Mouse (Mus musculus) CH12.LX (cell line): ENCODE measurements around the gene Capn3. TPM values are rescaled to one million over a fixed set of nuclear protein-coding genes. Genes with fewer than 3 reads are reported as not detected.

Experiments
- DNase-seq: peaks from one replicate; pipeline ENCODE4 v3.0.0-alpha.2; 2013; ENCODE audit errors: extremely low read depth
- H3K27ac ChIP-seq: 2 replicates; pipeline ENCODE4 v1.5.1; 2012; ENCODE audit warnings: low read depth, mild to moderate bottlenecking, control low read depth, moderate library complexity; ENCODE audit not compliant: insufficient read depth
- H3K27me3 ChIP-seq: replicated peaks from 2 replicates; pipeline ENCODE3; 2012; ENCODE audit warnings: inconsistent platforms
- H3K36me3 ChIP-seq, 2 experiments: replicated peaks in 1 of 2; 2 replicates each; pipeline versions ENCODE3 to v1.6.1; 2012; ENCODE audit warnings: inconsistent platforms in 1 of 2, low read length in 1 of 2, mild to moderate bottlenecking in 1 of 2, mixed read lengths in 1 of 2, moderate library complexity in 1 of 2; ENCODE audit not compliant: control insufficient read depth in 1 of 2, insufficient read depth in 1 of 2
- H3K4me1 ChIP-seq, 2 experiments: 2 replicates each; pipeline ENCODE4 v1.6.1; 2012; ENCODE audit warnings: inconsistent platforms in 1 of 2, moderate library complexity in 1 of 2; ENCODE audit not compliant: insufficient read depth in 2 of 2, control insufficient read depth in 1 of 2
- H3K4me2 ChIP-seq: 2 replicates; pipeline ENCODE4 v1.6.1; 2012; ENCODE audit warnings: low read depth, mild to moderate bottlenecking, control low read depth; ENCODE audit not compliant: poor library complexity, insufficient read depth, severe bottlenecking
- H3K4me3 ChIP-seq, 3 experiments: fragments of 150-350 bp in 1 of 3; sonication (generic) in 1 of 3; replicated peaks in 1 of 3; 2 replicates each; pipeline versions ENCODE3 to v1.5.1; 2011 to 2012; ENCODE audit warnings: low read depth in 2 of 3, low read length in 2 of 3, mild to moderate bottlenecking in 2 of 3, moderate library complexity in 2 of 3, control low read depth in 1 of 3, improper control_type of control experiment in 1 of 3, inconsistent platforms in 1 of 3, mixed read lengths in 1 of 3; ENCODE audit not compliant: poor library complexity in 1 of 3
- H3K79me2 ChIP-seq: replicated peaks from 2 replicates; pipeline ENCODE4 v1.6.1; 2012; ENCODE audit warnings: mild to moderate bottlenecking, moderate library complexity; ENCODE audit not compliant: control insufficient read depth, poor library complexity, insufficient read depth, severe bottlenecking; ENCODE audit errors: extremely low read depth
- H3K9ac ChIP-seq: 2 replicates; pipeline ENCODE4 v1.6.1; 2012; ENCODE audit warnings: low read depth, mild to moderate bottlenecking, control low read depth, moderate library complexity; ENCODE audit not compliant: insufficient read depth
- H3K9me3 ChIP-seq: replicated peaks from 2 replicates; pipeline ENCODE3; 2012; ENCODE audit warnings: low read length, inconsistent platforms, mixed read lengths
- BHLHE40 ChIP-seq: IDR thresholded peaks from 2 replicates; pipeline ENCODE4 v1.6.1; 2011; ENCODE audit warnings: mild to moderate bottlenecking, low read depth, low read length, improper control_type of control experiment
- CHD1 ChIP-seq: IDR thresholded peaks from 2 replicates; pipeline ENCODE4 v1.6.1; 2012; ENCODE audit warnings: low read depth, low read length, improper control_type of control experiment, inconsistent platforms
- E2F4 ChIP-seq: IDR thresholded peaks from 2 replicates; pipeline ENCODE4 v1.6.1; 2011; ENCODE audit warnings: low read depth, low read length, improper control_type of control experiment; ENCODE audit not compliant: insufficient replicate concordance
- ELF1 ChIP-seq: IDR thresholded peaks from 2 replicates; pipeline ENCODE4 v1.6.1; 2014; ENCODE audit warnings: low read depth, mild to moderate bottlenecking, inconsistent platforms, low read length, improper control_type of control experiment
- ETS1 ChIP-seq: conservative IDR thresholded peaks from 2 replicates; pipeline ENCODE4 v1.6.1; 2012; ENCODE audit warnings: low read depth, mild to moderate bottlenecking, inconsistent platforms, low read length, improper control_type of control experiment, moderate library complexity
- HCFC1 ChIP-seq: IDR thresholded peaks from 2 replicates; pipeline ENCODE4 v1.6.1; 2012; ENCODE audit warnings: low read depth, mild to moderate bottlenecking, inconsistent platforms, low read length, improper control_type of control experiment
- IRF4 ChIP-seq: IDR thresholded peaks from 2 replicates; pipeline ENCODE4 v1.6.1; 2014; ENCODE audit warnings: low read depth, mild to moderate bottlenecking, inconsistent platforms, low read length, improper control_type of control experiment
- JUN ChIP-seq: IDR thresholded peaks from 2 replicates; pipeline ENCODE4 v1.6.1; 2011; ENCODE audit warnings: low read depth, mild to moderate bottlenecking, low read length, improper control_type of control experiment, moderate library complexity; ENCODE audit not compliant: insufficient read depth
- MAFK ChIP-seq: IDR thresholded peaks from 2 replicates; pipeline ENCODE4 v1.6.1; 2011; ENCODE audit warnings: low read length, improper control_type of control experiment; ENCODE audit not compliant: insufficient replicate concordance
- MAX ChIP-seq: IDR thresholded peaks from 2 replicates; pipeline ENCODE4 v1.6.1; 2011; ENCODE audit warnings: low read length, improper control_type of control experiment
- MAZ ChIP-seq: IDR thresholded peaks from 2 replicates; pipeline ENCODE4 v1.6.1; 2012; ENCODE audit warnings: low read depth, mild to moderate bottlenecking, inconsistent platforms, low read length, improper control_type of control experiment, moderate library complexity
- MEF2A ChIP-seq: IDR thresholded peaks from 2 replicates; pipeline ENCODE4 v1.6.1; 2014; ENCODE audit warnings: low read depth, mild to moderate bottlenecking, inconsistent platforms, low read length, improper control_type of control experiment, borderline replicate concordance
- MXI1 ChIP-seq: IDR thresholded peaks from 2 replicates; pipeline ENCODE4 v1.6.1; 2011; ENCODE audit warnings: mild to moderate bottlenecking, low read depth, low read length, improper control_type of control experiment
- MYC ChIP-seq: IDR thresholded peaks from 2 replicates; pipeline ENCODE4 v1.6.1; 2011; ENCODE audit warnings: low read depth, mild to moderate bottlenecking, improper control_type of control experiment, low read length
- NRF1 ChIP-seq: IDR thresholded peaks from 2 replicates; pipeline ENCODE4 v1.6.1; 2014; ENCODE audit warnings: low read depth, mild to moderate bottlenecking, inconsistent platforms, low read length, improper control_type of control experiment, moderate library complexity
- POLR2A ChIP-seq: IDR thresholded peaks from 2 replicates; pipeline ENCODE4 v1.6.1; 2011; ENCODE audit warnings: low read depth, mild to moderate bottlenecking, improper control_type of control experiment, low read length
- POLR2AphosphoS2 ChIP-seq: IDR thresholded peaks from 2 replicates; pipeline ENCODE4 v1.6.1; 2011; ENCODE audit warnings: low read depth, low read length, improper control_type of control experiment
- RAD21 ChIP-seq: IDR thresholded peaks from 2 replicates; pipeline ENCODE4 v1.6.1; 2011; ENCODE audit warnings: low read depth, mild to moderate bottlenecking, low read length, improper control_type of control experiment, moderate library complexity
- SIN3A ChIP-seq: IDR thresholded peaks from 2 replicates; pipeline ENCODE4 v1.6.1; 2012; ENCODE audit warnings: low read length, improper control_type of control experiment, inconsistent platforms
- SMC3 ChIP-seq: IDR thresholded peaks from 2 replicates; pipeline ENCODE4 v1.6.1; 2011; ENCODE audit warnings: low read depth, low read length, improper control_type of control experiment
- TBP ChIP-seq: conservative IDR thresholded peaks from 2 replicates; pipeline ENCODE4 v1.6.1; 2011; ENCODE audit warnings: low read depth, low read length, improper control_type of control experiment
- UBTF ChIP-seq: IDR thresholded peaks from 2 replicates; pipeline ENCODE4 v1.6.1; 2012; ENCODE audit warnings: low read depth, mild to moderate bottlenecking, inconsistent platforms, low read length, improper control_type of control experiment, moderate library complexity
- USF1 ChIP-seq: IDR thresholded peaks from 2 replicates; pipeline ENCODE4 v1.6.1; 2014; ENCODE audit warnings: low read depth, mild to moderate bottlenecking, inconsistent platforms, low read length, improper control_type of control experiment
- ZC3H11A ChIP-seq: IDR thresholded peaks from 2 replicates; pipeline ENCODE4 v1.6.1; 2012; ENCODE audit warnings: low read depth, mild to moderate bottlenecking, inconsistent platforms, low read length, improper control_type of control experiment
- ZKSCAN1 ChIP-seq: IDR thresholded peaks from 2 replicates; pipeline ENCODE4 v1.6.1; 2012; ENCODE audit warnings: low read depth, inconsistent platforms, low read length, improper control_type of control experiment, borderline replicate concordance
- ZMIZ1 ChIP-seq: IDR thresholded peaks from 2 replicates; pipeline ENCODE4 v1.6.1; 2012; ENCODE audit warnings: low read depth, mild to moderate bottlenecking, inconsistent platforms, low read length, improper control_type of control experiment
- ZNF384 ChIP-seq: IDR thresholded peaks from 2 replicates; pipeline ENCODE4 v1.6.1; 2012; ENCODE audit warnings: low read depth, low read length, improper control_type of control experiment, inconsistent platforms
- dilution Hi-C: fragments of 300-500 bp; cut with MboI; formaldehyde crosslinking; loops from 2 replicates; pipeline ENCODE4 v1.14.3; 2020; ENCODE audit warnings: low sequenced_read_pairs; ENCODE audit not compliant: extremely low pct_unique_long_range_greater_than_20kb, extremely low pct_ligation_motif_present
- in situ Hi-C: fragments of 300-500 bp; cut with MboI; formaldehyde crosslinking; loops from 3 replicates; pipeline ENCODE4 v1.14.3; 2019; ENCODE audit warnings: low sequenced_read_pairs, low pct_ligation_motif_present, low pct_unique_long_range_greater_than_20kb, mixed read lengths
- polyA plus RNA-seq: library from polyadenylated mRNA; unstranded; fragments of >175 nt; gene quantifications from 2 replicates; pipeline ENCODE4 v1.2.1, GENCODE M21; 2012; ENCODE audit warnings: low read depth; ENCODE audit not compliant: insufficient read length
- total RNA-seq, 2 experiments: library from RNA; depleted of rRNA; stranded (reverse); fragments of 300-350 nt in 1 of 2; fragments of >200 nt in 1 of 2; gene quantifications; 2 replicates each; pipeline ENCODE4 v1.2.3; 2012 to 2014

Gene Capn3
- total and polyA plus RNA-seq, 3 experiments: 3.2 to 7.4 (median 7.2) TPM

- Histone ChIP-seq H3K27ac (no peak overlapping the region), H3K36me3 (peaks cover 0 to 7% of the 10 kb centered on the region in 2 experiments), H3K79me2 (no peaks in the 10 kb centered on the region), H3K4me2 (no peak overlapping the region), H3K27me3 (no peaks in the 10 kb centered on the region), H3K9me3 (no peaks in the 10 kb centered on the region), H3K4me1 (peaks cover 9 to 24% of the 10 kb centered on the region in 2 experiments), H3K9ac (no peak overlapping the region), H3K4me3 (no peak overlapping the region)
- dilution Hi-C loops: no loop called here
- TF ChIP-seq MAZ: no peak
- TF ChIP-seq UBTF: no peak
- no peak for TF ChIP-seq BHLHE40
- no peak for TF ChIP-seq SIN3A
- no peak for TF ChIP-seq ELF1
- TF ChIP-seq POLR2A: no peak
- no peak for TF ChIP-seq USF1
- no peak for TF ChIP-seq POLR2AphosphoS2
- TF ChIP-seq ZNF384: no peak
- no peak for TF ChIP-seq TBP
- TF ChIP-seq MAX: no peak
- no peak for TF ChIP-seq E2F4
- no peak for TF ChIP-seq NRF1
- TF ChIP-seq JUN: no peak
- no peak for TF ChIP-seq IRF4
- no peak for TF ChIP-seq MYC
- TF ChIP-seq MEF2A: no peak
- TF ChIP-seq SMC3: no peak
- no peak for DNase-seq
- in situ Hi-C loops: loop anchor here (10.0 to 25.0 kb wide), 2 partner anchors 409 to 647 kb away; partner anchors contain the start of gene Tgm7
Observed at GRCm38 (mm10) chr2:120465397-120465785, 9.6 kb downstream of the Capn3 start.

GRCm38 (mm10) chr2:120468011-120468410 lies 12.2 kb downstream of the Capn3 start:
- H3K4me2 ChIP-seq: no peak overlapping the region
- no peak for TF ChIP-seq HCFC1
- no peak for TF ChIP-seq SMC3
- TF ChIP-seq MAFK: no peak
- no peak for TF ChIP-seq ETS1
- TF ChIP-seq MAZ: no peak
- no peak for TF ChIP-seq UBTF
- TF ChIP-seq ELF1: no peak
- TF ChIP-seq ZC3H11A: no peak
- no peak for TF ChIP-seq MXI1
- no peak for TF ChIP-seq ZKSCAN1
- TF ChIP-seq NRF1: no peak
- TF ChIP-seq ZMIZ1: no peak
- no peak for TF ChIP-seq POLR2AphosphoS2
- TF ChIP-seq BHLHE40: no peak
- no peak for TF ChIP-seq RAD21
- TF ChIP-seq POLR2A: no peak
- TF ChIP-seq E2F4: no peak
- TF ChIP-seq CHD1: no peak
- TF ChIP-seq MYC: no peak
- TF ChIP-seq, all 38 proteins: peak for 0
- no peak for DNase-seq
- dilution Hi-C loops (no loop called here), in situ Hi-C loops (loop anchor here (10.0 to 25.0 kb wide), 2 partner anchors 407 to 644 kb away; partner anchors contain the start of gene Tgm7)
- no peaks in the 10 kb centered on the region for H3K36me3 ChIP-seq
- H3K27ac ChIP-seq: no peak overlapping the region
- no peak overlapping the region for H3K4me3 ChIP-seq
- no peak overlapping the region for H3K9ac ChIP-seq
- peaks cover 9 to 24% of the 10 kb centered on the region in 2 experiments for H3K4me1 ChIP-seq
- H3K27me3 ChIP-seq: no peaks in the 10 kb centered on the region
- H3K79me2 ChIP-seq: no peaks in the 10 kb centered on the region
- H3K9me3 ChIP-seq: no peaks in the 10 kb centered on the region
